Mouse (Mus musculus) limb, embryonic 12.5 days (tissue): ENCODE measurements at regions not wholly inside any gene's neighbourhood (a gene's known extent, or its start where the extent isn't known, plus 50 kb on each side); places are given as distances from the start of the nearest gene placed in this dataset.

Experiments used
- ATAC-seq: fragments of 200-750 bp; cut with Nextera tagmentation; 2 replicates; pipeline ENCODE4 v1.8.0; 2017; ENCODE audit warnings: low read depth, moderate TSS enrichment; ENCODE audit not compliant: insufficient number of reproducible peaks, insufficient read depth, low FRiP score, low TSS enrichment
- H3K27ac ChIP-seq: fragments of 300-500 bp; sonication (generic); 2 replicates; pipeline ENCODE4 v1.5.1; 2016; ENCODE audit warnings: mild to moderate bottlenecking, moderate library complexity
- H3K27me3 ChIP-seq: fragments of 300-500 bp; sonication (generic); 2 replicates; pipeline ENCODE4 v1.6.1; 2016; ENCODE audit warnings: mild to moderate bottlenecking, moderate library complexity
- H3K36me3 ChIP-seq: fragments of 300-500 bp; sonication (generic); 2 replicates; pipeline ENCODE4 v1.6.1; 2016; ENCODE audit warnings: mild to moderate bottlenecking, moderate library complexity
- H3K4me1 ChIP-seq: fragments of 300-500 bp; sonication (generic); replicated peaks from 2 replicates; pipeline ENCODE4 v1.6.1; 2016
- H3K4me2 ChIP-seq: fragments of 300-500 bp; sonication (generic); 2 replicates; pipeline ENCODE4 v1.6.1; 2016; ENCODE audit warnings: mild to moderate bottlenecking, moderate library complexity
- H3K4me3 ChIP-seq: fragments of 300-500 bp; sonication (generic); replicated peaks from 2 replicates; pipeline ENCODE4 v1.5.1; 2016; ENCODE audit warnings: mild to moderate bottlenecking
- H3K9ac ChIP-seq: fragments of 300-500 bp; sonication (generic); replicated peaks from 2 replicates; pipeline ENCODE4 v1.6.1; 2016; ENCODE audit warnings: mild to moderate bottlenecking, moderate library complexity
- H3K9me3 ChIP-seq: fragments of 300-500 bp; sonication (generic); 2 replicates; pipeline ENCODE4 v1.6.1; 2016; ENCODE audit warnings: mild to moderate bottlenecking, moderate library complexity
- WGBS: fragments of 180-500 bp; shearing (Covaris S2); methylation state at CpG from one replicate; pipeline ENCODE4 v1.1.7; 2016; 5-methylcytosine and 5-hydroxymethylcytosine counted together

DNA sequence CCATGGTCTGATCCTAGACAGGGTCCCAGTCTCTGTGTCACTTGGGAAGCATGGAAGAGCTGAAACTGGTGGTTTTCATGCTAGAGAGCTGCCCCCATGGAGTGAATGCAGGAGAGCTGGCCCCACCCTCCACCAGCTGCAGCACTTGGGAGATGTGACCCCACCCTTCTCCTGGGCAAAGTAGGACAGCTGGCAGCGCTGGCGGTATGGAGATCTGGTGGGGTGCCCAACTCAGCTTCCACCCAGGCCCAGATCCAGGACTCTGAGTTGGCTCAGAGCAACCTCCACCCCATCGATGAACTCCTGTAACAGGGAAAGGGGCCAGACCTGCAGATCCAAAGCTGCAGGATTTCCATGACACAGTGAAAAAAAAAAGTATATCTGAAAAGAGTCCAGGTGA lies 115.3 kb upstream of the Flrt2 start:
- H3K36me3 ChIP-seq: no peaks in the 10 kb centered on the region
- no peak overlapping the region for H3K9ac ChIP-seq
- 78% methylated on average over 3 of the region's 3 CpGs for WGBS
- H3K4me2 ChIP-seq: no peak overlapping the region
- no peak for ATAC-seq
- H3K27me3 ChIP-seq: no peaks in the 10 kb centered on the region
- H3K9me3 ChIP-seq: no peaks in the 10 kb centered on the region
- no peak overlapping the region for H3K27ac ChIP-seq
- H3K4me3 ChIP-seq: no peak overlapping the region
- no peaks in the 10 kb centered on the region for H3K4me1 ChIP-seq

DNA sequence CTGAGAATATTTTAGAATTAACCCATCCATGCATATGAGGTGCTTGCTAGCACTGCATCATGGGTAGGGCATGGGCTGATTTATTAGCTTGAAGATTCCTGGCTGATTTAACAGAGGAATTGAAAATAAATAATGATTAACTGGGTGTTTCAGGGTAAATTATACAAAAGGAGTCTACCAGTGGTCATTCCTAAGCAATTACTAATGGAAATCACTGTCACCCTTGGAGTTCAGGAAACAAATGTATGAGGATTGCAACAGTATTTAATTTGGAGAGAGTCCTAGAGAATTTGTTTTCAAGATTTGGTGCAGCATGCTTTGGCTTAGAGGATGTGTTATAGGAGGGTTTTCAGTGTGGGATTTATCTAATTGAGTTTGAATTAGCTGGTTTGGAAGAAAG lies 103.0 kb upstream of the Flrt2 start:
- no peak for ATAC-seq
- Histone ChIP-seq H3K36me3 (no peaks in the 10 kb centered on the region), H3K4me1 (no peaks in the 10 kb centered on the region), H3K27ac (no peak overlapping the region), H3K9me3 (no peaks in the 10 kb centered on the region), H3K9ac (no peak overlapping the region), H3K27me3 (no peaks in the 10 kb centered on the region), H3K4me3 (no peak overlapping the region), H3K4me2 (no peak overlapping the region)

DNA sequence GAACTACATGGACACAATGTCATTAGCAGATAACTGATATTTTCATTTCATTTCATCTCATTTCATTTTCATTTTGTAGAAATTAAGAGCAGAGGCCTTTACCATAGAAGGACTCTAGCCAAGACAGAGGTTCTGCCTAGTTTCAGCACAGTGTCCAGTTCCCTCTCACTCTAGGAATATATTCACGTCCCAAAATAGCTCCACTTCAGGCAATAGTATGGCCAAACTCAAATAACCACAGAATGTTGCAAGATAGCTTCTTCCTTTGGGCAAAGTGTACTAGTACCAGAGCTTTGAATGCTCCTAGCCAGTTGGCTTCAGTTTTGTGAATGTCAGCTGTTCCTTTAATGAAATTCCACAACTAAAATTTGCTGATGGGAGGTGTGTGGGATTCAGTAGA lies 72.7 kb upstream of the Flrt2 start:
- no peak overlapping the region for H3K27ac ChIP-seq
- no peak overlapping the region for H3K4me2 ChIP-seq
- no peak for ATAC-seq
- no peaks in the 10 kb centered on the region for H3K36me3 ChIP-seq
- H3K27me3 ChIP-seq: no peaks in the 10 kb centered on the region
- no peaks in the 10 kb centered on the region for H3K9me3 ChIP-seq
- H3K4me1 ChIP-seq: no peaks in the 10 kb centered on the region
- no peak overlapping the region for H3K9ac ChIP-seq
- WGBS: 86% methylated on average over 1 of the region's 1 CpGs
- H3K4me3 ChIP-seq: no peak overlapping the region

DNA sequence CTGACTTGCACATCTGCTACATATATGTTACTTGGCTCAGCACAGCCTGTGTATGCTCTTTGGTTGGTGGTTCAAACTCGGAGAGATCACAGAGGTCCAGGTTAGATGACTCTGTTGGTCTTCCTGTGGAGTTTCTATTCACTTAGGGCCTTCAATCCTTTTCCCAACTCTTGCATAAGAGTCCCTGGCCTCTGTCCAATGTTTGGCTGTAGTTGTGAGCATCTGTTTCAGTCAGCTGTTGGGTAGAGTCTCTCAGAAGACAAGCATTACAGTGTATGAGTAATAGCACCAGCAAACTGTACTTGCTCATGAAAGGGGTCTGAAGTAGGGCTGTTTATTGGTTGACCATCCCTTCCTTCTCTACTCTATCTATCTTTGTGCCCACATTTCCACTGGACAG lies 61.0 kb upstream of the Flrt2 start:
- WGBS: 59% methylated on average over 1 of the region's 1 CpGs
- H3K9me3 ChIP-seq: no peaks in the 10 kb centered on the region
- H3K4me2 ChIP-seq: no peak overlapping the region
- no peak for ATAC-seq
- no peaks in the 10 kb centered on the region for H3K36me3 ChIP-seq
- no peak overlapping the region for H3K27ac ChIP-seq
- no peaks in the 10 kb centered on the region for H3K4me1 ChIP-seq
- H3K27me3 ChIP-seq: no peaks in the 10 kb centered on the region
- no peak overlapping the region for H3K9ac ChIP-seq
- H3K4me3 ChIP-seq: no peak overlapping the region

DNA sequence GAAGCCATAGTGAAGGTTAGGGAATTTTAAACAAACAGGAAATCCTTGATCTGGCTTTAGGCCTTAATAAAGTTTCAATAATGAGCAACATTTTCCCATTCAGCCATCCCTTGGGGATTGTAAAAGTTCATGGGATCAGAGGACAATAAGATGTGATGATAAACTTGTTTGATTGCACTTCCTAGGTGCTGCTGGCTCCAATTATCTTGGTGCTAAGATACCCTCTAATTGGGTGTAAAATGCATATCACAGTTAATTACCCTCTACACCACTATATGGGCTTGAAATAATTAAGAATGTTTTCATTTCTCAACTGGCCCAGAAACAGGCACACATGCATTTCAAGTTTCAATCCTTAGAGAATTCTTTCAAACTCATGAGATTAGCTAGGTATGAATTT lies 55.4 kb upstream of the Flrt2 start:
- Histone ChIP-seq H3K9ac (no peak overlapping the region), H3K9me3 (no peaks in the 10 kb centered on the region), H3K27ac (no peak overlapping the region), H3K36me3 (no peaks in the 10 kb centered on the region), H3K4me2 (no peak overlapping the region), H3K27me3 (no peaks in the 10 kb centered on the region), H3K4me3 (no peak overlapping the region), H3K4me1 (no peaks in the 10 kb centered on the region)
- no peak for ATAC-seq

DNA sequence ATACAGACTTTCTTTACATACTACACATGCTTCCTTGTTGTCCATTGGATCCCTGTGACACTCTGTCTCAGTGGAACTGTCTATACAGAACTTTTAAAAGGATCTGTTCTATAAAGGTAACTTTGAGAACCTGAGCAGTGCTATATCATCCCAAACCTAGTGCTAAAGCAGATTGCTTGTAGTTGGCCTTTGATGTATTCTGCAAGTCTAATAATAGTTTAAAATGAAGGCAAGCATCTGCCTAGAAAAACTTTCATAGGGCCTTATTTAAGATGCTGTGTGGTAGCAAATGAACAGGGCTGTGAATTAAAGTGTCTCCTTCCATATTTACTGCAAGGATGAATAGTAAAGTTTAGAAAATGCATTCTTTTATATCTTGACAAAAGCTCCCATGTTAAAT lies 52.1 kb upstream of the Flrt2 start:
- H3K9me3 ChIP-seq: no peaks in the 10 kb centered on the region
- no peak overlapping the region for H3K9ac ChIP-seq
- H3K36me3 ChIP-seq: no peaks in the 10 kb centered on the region
- H3K4me2 ChIP-seq: no peak overlapping the region
- no peak for ATAC-seq
- no peaks in the 10 kb centered on the region for H3K27me3 ChIP-seq
- no peaks in the 10 kb centered on the region for H3K4me1 ChIP-seq
- no peak overlapping the region for H3K4me3 ChIP-seq
- no peak overlapping the region for H3K27ac ChIP-seq

DNA sequence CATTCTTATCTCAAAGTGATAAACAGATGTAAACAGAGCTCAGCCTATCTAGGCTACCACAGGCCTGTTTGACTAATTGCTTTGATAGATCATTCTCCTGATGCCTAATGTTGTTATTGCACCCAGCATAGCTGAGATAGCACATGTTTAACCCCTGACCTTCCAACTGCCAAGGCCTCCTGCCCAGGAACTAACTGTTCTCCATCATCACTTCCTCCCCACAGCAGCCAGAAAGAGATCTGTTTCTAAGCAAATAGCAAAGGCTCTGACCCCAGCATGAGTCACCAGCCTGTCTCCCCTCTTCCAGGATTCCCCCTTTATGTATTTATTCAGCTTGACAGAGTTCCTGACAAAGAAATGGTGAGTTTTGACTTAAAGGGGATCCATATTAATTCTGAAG lies 50.4 kb upstream of the Flrt2 start:
- ATAC-seq: no peak

More for the DNA sequence above, 50.4 kb upstream of the Flrt2 start:
- Histone ChIP-seq H3K27me3 (no peaks in the 10 kb centered on the region), H3K4me3 (no peak overlapping the region), H3K4me1 (no peaks in the 10 kb centered on the region), H3K36me3 (no peaks in the 10 kb centered on the region), H3K4me2 (no peak overlapping the region), H3K9ac (no peak overlapping the region), H3K27ac (no peak overlapping the region), H3K9me3 (no peaks in the 10 kb centered on the region)
